Mouse (Mus musculus): ENCODE results near the gene Olfr547.

The Olfr547 gene

GRCm38 (mm10) chr7:102566219-102566618 lies 31.7 kb downstream of the Olfr547 start:
- DNase-seq (ENCODE audit: low read depth), result no peak

- DNase-seq (ENCODE audit: low read depth), result no peak
These were observed 36.6 kb downstream of the Olfr547 start, which contains the start of gene Olfr550 for GRCm38 (mm10) chr7:102571142-102571541. Olfr550 (plus strand) TSS chr7:102571442.

GRCm38 (mm10) chr7:102573174-102573830 lies 38.8 kb downstream of the Olfr547 start:
- no peak for DNase-seq (ENCODE audit: low read depth)

GRCm38 (mm10) chr7:102575998-102576397 lies 41.4 kb downstream of the Olfr547 start:
- no peak for DNase-seq (ENCODE audit: low read depth)
